Mouse (Mus musculus): Measurements from ENCODE around the gene Dxo. TPM values are rescaled to one million over a fixed set of nuclear protein-coding genes. Genes with fewer than 3 reads are reported as not detected.

Gene Dxo
- polyA plus RNA-seq, 1 experiment from 2014 or later: 68.6 TPM

- ATAC-seq (ENCODE audit: low FRiP score, low TSS enrichment) (no peak), DNase-seq (no peak)
- H3K36me3 ChIP-seq (ENCODE audit: control insufficient read depth, insufficient read depth, low read length): no peaks in the 10 kb centered on the region
- H3K4me2 ChIP-seq (ENCODE audit: low read length): no peak overlapping the region
- no peaks in the 10 kb centered on the region for H3K9me3 ChIP-seq (ENCODE audit: control insufficient read depth, low read length)
- H3K27me3 ChIP-seq (ENCODE audit: control insufficient read depth, insufficient read depth, low read length): no peaks in the 10 kb centered on the region
- no peak overlapping the region for H3K9ac ChIP-seq (replicated peaks; ENCODE audit: low read length)
- no peaks in the 10 kb centered on the region for H3K4me1 ChIP-seq (ENCODE audit: control insufficient read depth, insufficient read depth, low read length)
- 74% methylated on average over 3 of the region's 3 CpGs for WGBS
- H3K4me3 ChIP-seq (replicated peaks; ENCODE audit: low read depth, low read length): no peak overlapping the region
- no peak overlapping the region for H3K27ac ChIP-seq (replicated peaks; ENCODE audit: low read depth, low read length)
Observed at GRCm38 (mm10) chr17:34883332-34883731, 46.5 kb downstream of the Dxo start.

- Histone ChIP-seq H3K4me2 (ENCODE audit: low read length) (no peak overlapping the region), H3K4me3 (replicated peaks; ENCODE audit: low read depth, low read length) (no peak overlapping the region), H3K27ac (replicated peaks; ENCODE audit: low read depth, low read length) (no peak overlapping the region), H3K36me3 (ENCODE audit: control insufficient read depth, insufficient read depth, low read length) (no peaks in the 10 kb centered on the region), H3K9me3 (ENCODE audit: control insufficient read depth, low read length) (no peaks in the 10 kb centered on the region), H3K27me3 (ENCODE audit: control insufficient read depth, insufficient read depth, low read length) (no peaks in the 10 kb centered on the region), H3K9ac (replicated peaks; ENCODE audit: low read length) (no peak overlapping the region), H3K4me1 (ENCODE audit: control insufficient read depth, insufficient read depth, low read length) (no peaks in the 10 kb centered on the region)
- DNase-seq: no peak
- no peak for ATAC-seq (ENCODE audit: low FRiP score, low TSS enrichment)
- 91% methylated on average over 6 of the region's 6 CpGs for WGBS
Observed at GRCm38 (mm10) chr17:34884704-34885103, 47.9 kb downstream of the Dxo start.

GRCm38 (mm10) chr17:34885615-34886014 lies 48.8 kb downstream of the Dxo start:
- H3K27me3 ChIP-seq (ENCODE audit: control insufficient read depth, insufficient read depth, low read length): no peaks in the 10 kb centered on the region
- H3K36me3 ChIP-seq (ENCODE audit: control insufficient read depth, insufficient read depth, low read length): no peaks in the 10 kb centered on the region
- no peak overlapping the region for H3K27ac ChIP-seq (replicated peaks; ENCODE audit: low read depth, low read length)
- H3K4me2 ChIP-seq (ENCODE audit: low read length): no peak overlapping the region
- H3K9ac ChIP-seq (replicated peaks; ENCODE audit: low read length): no peak overlapping the region
- DNase-seq (no peak), ATAC-seq (ENCODE audit: low FRiP score, low TSS enrichment) (no peak)
- WGBS: 89% methylated on average over 3 of the region's 3 CpGs
- no peaks in the 10 kb centered on the region for H3K4me1 ChIP-seq (ENCODE audit: control insufficient read depth, insufficient read depth, low read length)
- H3K4me3 ChIP-seq (replicated peaks; ENCODE audit: low read depth, low read length): no peak overlapping the region
- H3K9me3 ChIP-seq (ENCODE audit: control insufficient read depth, low read length): no peaks in the 10 kb centered on the region

GRCm38 (mm10) chr17:34887942-34888341 lies 51.1 kb downstream of the Dxo start:
- DNase-seq: no peak
- ATAC-seq (ENCODE audit: low FRiP score, low TSS enrichment): no peak
- Histone ChIP-seq H3K4me3 (replicated peaks; ENCODE audit: low read depth, low read length) (no peak overlapping the region), H3K9me3 (ENCODE audit: control insufficient read depth, low read length) (no peaks in the 10 kb centered on the region), H3K4me2 (ENCODE audit: low read length) (no peak overlapping the region), H3K4me1 (ENCODE audit: control insufficient read depth, insufficient read depth, low read length) (no peaks in the 10 kb centered on the region), H3K27me3 (ENCODE audit: control insufficient read depth, insufficient read depth, low read length) (no peaks in the 10 kb centered on the region), H3K27ac (replicated peaks; ENCODE audit: low read depth, low read length) (no peak overlapping the region), H3K9ac (replicated peaks; ENCODE audit: low read length) (no peak overlapping the region), H3K36me3 (ENCODE audit: control insufficient read depth, insufficient read depth, low read length) (no peaks in the 10 kb centered on the region)
- WGBS: 82% methylated on average over 5 of the region's 5 CpGs

Small RNA genes within 50 kb of the gene (microRNA-seq; reads per million reads assigned to microRNA genes)
- 1.5 reads per million, percentile 3 among the genes with 10 or more reads in this experiment for gene Mir6970
- gene Mir6971: 4.1 reads per million, percentile 24 among the genes with 10 or more reads in this experiment
- not detected for gene Mir6972

Other genes with a start within 250 kb of the Dxo start
- gene Gpsm3, start 247.2 kb upstream of the Dxo start, polyA plus RNA-seq (2014; fragmentation: Nextera tagmentation; extraction: Ambion mirVana): 2.3 and 4.3 TPM in 2 replicates
- 12.8 and 13.5 TPM in 2 replicates for gene Pbx2, start 245.8 kb upstream of the Dxo start, polyA plus RNA-seq (2014; fragmentation: Nextera tagmentation; extraction: Ambion mirVana)
- gene Ager, start 239.2 kb upstream of the Dxo start, polyA plus RNA-seq (2014; fragmentation: Nextera tagmentation; extraction: Ambion mirVana): 1.2 and 1.4 TPM in 2 replicates
- gene Rnf5, start 233.3 kb upstream of the Dxo start, polyA plus RNA-seq (2014; fragmentation: Nextera tagmentation; extraction: Ambion mirVana): 223 and 269 TPM in 2 replicates
- 122 and 123 TPM in 2 replicates for gene Agpat1, start 232.8 kb upstream of the Dxo start, polyA plus RNA-seq (2014; fragmentation: Nextera tagmentation; extraction: Ambion mirVana)
- gene Egfl8, start 221.0 kb upstream of the Dxo start, polyA plus RNA-seq (2014; fragmentation: Nextera tagmentation; extraction: Ambion mirVana): 6.7 and 9.5 TPM in 2 replicates
- gene Ppt2, start 208.5 kb upstream of the Dxo start, polyA plus RNA-seq (2014; fragmentation: Nextera tagmentation; extraction: Ambion mirVana): 23.4 and 25.5 TPM in 2 replicates
- gene Prrt1, start 207.5 kb upstream of the Dxo start, polyA plus RNA-seq (2014; fragmentation: Nextera tagmentation; extraction: Ambion mirVana): 12.4 and 13.6 TPM in 2 replicates
- 11.2 and 14.5 TPM in 2 replicates for gene Fkbpl, start 192.3 kb upstream of the Dxo start, polyA plus RNA-seq (2014; fragmentation: Nextera tagmentation; extraction: Ambion mirVana)
- 97.1 TPM in 2 replicates for gene Atf6b, start 189.9 kb upstream of the Dxo start, polyA plus RNA-seq (2014; fragmentation: Nextera tagmentation; extraction: Ambion mirVana)
- 0.13 and 0.24 TPM in 2 replicates for gene Tnxb, start 166.5 kb upstream of the Dxo start, polyA plus RNA-seq (2014; fragmentation: Nextera tagmentation; extraction: Ambion mirVana)
- gene C4b, start 93.1 kb upstream of the Dxo start, polyA plus RNA-seq (2014; fragmentation: Nextera tagmentation; extraction: Ambion mirVana): 0.09 TPM in 1 of 2 replicates, not detected in the other
- gene Cyp21a1, start 32.5 kb upstream of the Dxo start, polyA plus RNA-seq (2014; fragmentation: Nextera tagmentation; extraction: Ambion mirVana): not detected in 2 replicates
- gene Stk19, start 74 bp upstream of the Dxo start, polyA plus RNA-seq (2014; fragmentation: Nextera tagmentation; extraction: Ambion mirVana): 32.1 and 39.3 TPM in 2 replicates
- gene Skiv2l, start 13.2 kb downstream of the Dxo start, polyA plus RNA-seq (2014; fragmentation: Nextera tagmentation; extraction: Ambion mirVana): 47.7 and 55.5 TPM in 2 replicates
- gene Nelfe, start 13.4 kb downstream of the Dxo start, polyA plus RNA-seq (2014; fragmentation: Nextera tagmentation; extraction: Ambion mirVana): 75.5 and 85.3 TPM in 2 replicates
- gene Cfb, start 25.5 kb downstream of the Dxo start, polyA plus RNA-seq (2014; fragmentation: Nextera tagmentation; extraction: Ambion mirVana): 1.8 and 3.0 TPM in 2 replicates
- 3.0 and 6.8 TPM in 2 replicates for gene Zbtb12, start 42.5 kb downstream of the Dxo start, polyA plus RNA-seq (2014; fragmentation: Nextera tagmentation; extraction: Ambion mirVana)
- gene Gm20547, start 45.0 kb downstream of the Dxo start, polyA plus RNA-seq (2014; fragmentation: Nextera tagmentation; extraction: Ambion mirVana): not detected in 2 replicates
- gene C2, start 61.2 kb downstream of the Dxo start, polyA plus RNA-seq (2014; fragmentation: Nextera tagmentation; extraction: Ambion mirVana): 2.1 and 3.6 TPM in 2 replicates
- 91.6 and 97.0 TPM in 2 replicates for gene Ehmt2, start 61.5 kb downstream of the Dxo start, polyA plus RNA-seq (2014; fragmentation: Nextera tagmentation; extraction: Ambion mirVana)
- gene Slc44a4, start 77.4 kb downstream of the Dxo start, polyA plus RNA-seq (2014; fragmentation: Nextera tagmentation; extraction: Ambion mirVana): not detected in 2 replicates
- gene Neu1, start 94.2 kb downstream of the Dxo start, polyA plus RNA-seq (2014; fragmentation: Nextera tagmentation; extraction: Ambion mirVana): 25.1 and 28.2 TPM in 2 replicates
- gene Hspa1b, start 122.2 kb downstream of the Dxo start, polyA plus RNA-seq (2014; fragmentation: Nextera tagmentation; extraction: Ambion mirVana): 0.17 and 0.53 TPM in 2 replicates
- 1.1 and 2.3 TPM in 2 replicates for gene Gm20481, start 132.9 kb downstream of the Dxo start, polyA plus RNA-seq (2014; fragmentation: Nextera tagmentation; extraction: Ambion mirVana)
- gene Hspa1a, start 135.1 kb downstream of the Dxo start, polyA plus RNA-seq (2014; fragmentation: Nextera tagmentation; extraction: Ambion mirVana): 5.6 and 8.1 TPM in 2 replicates
- 1.6 and 2.3 TPM in 2 replicates for gene Hspa1l, start 135.7 kb downstream of the Dxo start, polyA plus RNA-seq (2014; fragmentation: Nextera tagmentation; extraction: Ambion mirVana)
- gene Lsm2, start 144.8 kb downstream of the Dxo start, polyA plus RNA-seq (2014; fragmentation: Nextera tagmentation; extraction: Ambion mirVana): 103 and 110 TPM in 2 replicates
- 43.4 and 51.1 TPM in 2 replicates for gene Vars, start 164.0 kb downstream of the Dxo start, polyA plus RNA-seq (2014; fragmentation: Nextera tagmentation; extraction: Ambion mirVana)
- 0.12 and 0.16 TPM in 2 replicates for gene Vwa7, start 179.6 kb downstream of the Dxo start, polyA plus RNA-seq (2014; fragmentation: Nextera tagmentation; extraction: Ambion mirVana)
- 2.0 and 2.2 TPM in 2 replicates for gene Sapcd1, start 191.0 kb downstream of the Dxo start, polyA plus RNA-seq (2014; fragmentation: Nextera tagmentation; extraction: Ambion mirVana)
- 2.1 and 2.8 TPM in 2 replicates for gene Msh5, start 209.7 kb downstream of the Dxo start, polyA plus RNA-seq (2014; fragmentation: Nextera tagmentation; extraction: Ambion mirVana)
- 17.7 and 22.8 TPM in 2 replicates for gene Clic1, start 212.9 kb downstream of the Dxo start, polyA plus RNA-seq (2014; fragmentation: Nextera tagmentation; extraction: Ambion mirVana)
- 375 and 392 TPM in 2 replicates for gene Ddah2, start 222.0 kb downstream of the Dxo start, polyA plus RNA-seq (2014; fragmentation: Nextera tagmentation; extraction: Ambion mirVana)
- gene Ly6g6c, start 228.4 kb downstream of the Dxo start, polyA plus RNA-seq (2014; fragmentation: Nextera tagmentation; extraction: Ambion mirVana): not detected in 2 replicates
- gene Mpig6b, start 229.2 kb downstream of the Dxo start, polyA plus RNA-seq (2014; fragmentation: Nextera tagmentation; extraction: Ambion mirVana): 0.11 and 0.21 TPM in 2 replicates
- gene Ly6g6e, start 239.9 kb downstream of the Dxo start, polyA plus RNA-seq (2014; fragmentation: Nextera tagmentation; extraction: Ambion mirVana): 0.62 TPM in 1 of 2 replicates, not detected in the other
- gene Ly6g6d, start 241.0 kb downstream of the Dxo start, polyA plus RNA-seq (2014; fragmentation: Nextera tagmentation; extraction: Ambion mirVana): 0.78 and 1.5 TPM in 2 replicates
- gene Ly6g6f, start 248.6 kb downstream of the Dxo start, polyA plus RNA-seq (2014; fragmentation: Nextera tagmentation; extraction: Ambion mirVana): not detected in 2 replicates

Data from midbrain, embryonic 14.5 days (tissue).